Mouse (Mus musculus) natural killer cell, adult 2 months (primary cell): Measurements from ENCODE around the gene Tmigd3.
A peak's percentile ranks its signal among the peaks of the same experiment; 100 is the strongest.

Experiments used
- DNase-seq, 2 experiments: peaks; one replicate each; pipeline ENCODE4 v3.0.0; 2022; ENCODE audit warnings: low spot score in 2 of 2

Tmigd3 gene

DNA sequence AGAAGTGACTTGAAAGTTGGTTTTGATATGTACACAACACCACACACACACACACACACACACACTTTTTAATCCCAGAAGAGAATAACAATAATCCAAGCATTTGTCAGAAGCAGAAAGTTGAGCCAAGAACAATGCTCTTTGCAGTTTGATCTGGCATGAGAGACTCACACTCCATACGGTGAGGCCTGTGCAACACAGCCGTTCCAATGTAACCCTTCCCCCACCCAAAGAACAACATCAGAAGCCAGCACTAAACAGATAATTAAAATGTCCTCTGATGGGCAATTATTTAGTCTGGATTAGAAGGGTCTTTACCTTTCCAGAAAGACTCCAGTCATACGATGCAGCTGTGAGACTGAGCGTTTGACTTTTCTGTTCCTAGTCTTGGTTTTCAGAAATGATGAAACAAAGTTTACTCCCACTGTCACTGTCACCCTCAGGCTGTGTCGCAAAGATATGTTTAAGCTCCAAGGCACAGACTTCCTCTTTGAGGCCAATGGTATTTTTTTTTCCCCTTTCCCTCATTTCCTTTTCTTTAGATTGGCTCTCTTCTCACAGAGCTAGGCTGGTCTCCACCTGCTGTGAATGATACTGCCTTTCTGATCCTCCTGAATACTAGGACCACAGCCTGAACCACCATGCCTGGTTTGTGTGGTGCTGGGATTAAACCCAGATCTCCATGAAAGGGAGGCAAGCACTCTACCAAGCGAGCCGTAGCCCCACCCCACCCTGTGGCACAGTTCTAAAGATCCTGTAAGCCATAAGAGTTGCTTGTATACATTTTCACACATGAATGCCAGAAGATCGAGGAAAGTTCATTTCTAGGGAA is 61.8 kb downstream of the Tmigd3 start, which contains the start of gene I830077J02Rik:
Gene I830077J02Rik, minus strand, starts transcription at position 425 of the 832 bp plus-strand sequence.
- DNase-seq: no peak

GRCm38 (mm10) chr3:105933926-105934325 is 63.2 kb downstream of the Tmigd3 start:
- DNase-seq: no peak

- no peak for DNase-seq
These were observed 64.3 kb downstream of the Tmigd3 start for GRCm38 (mm10) chr3:105935033-105935432.

DNA sequence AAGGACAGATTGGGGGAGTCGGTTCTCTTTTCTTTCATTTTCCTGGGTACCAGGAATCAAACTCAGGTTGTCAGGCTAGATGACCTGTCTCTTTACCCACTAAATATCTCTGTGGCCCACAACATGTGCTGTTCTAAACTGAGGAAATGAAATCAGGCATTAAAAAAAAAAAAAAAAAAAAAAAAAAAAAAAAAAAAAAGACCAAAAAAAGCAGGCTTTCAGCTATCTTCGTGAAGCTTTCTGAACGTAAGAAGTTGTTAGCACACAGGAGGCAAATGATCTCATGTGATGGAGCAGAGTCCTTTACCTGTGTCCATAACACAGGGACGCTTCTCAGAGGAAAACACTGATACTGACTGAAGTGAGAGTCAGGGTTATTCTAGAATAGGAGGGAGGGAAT is 65.4 kb downstream of the Tmigd3 start:
- no peak for DNase-seq

DNA sequence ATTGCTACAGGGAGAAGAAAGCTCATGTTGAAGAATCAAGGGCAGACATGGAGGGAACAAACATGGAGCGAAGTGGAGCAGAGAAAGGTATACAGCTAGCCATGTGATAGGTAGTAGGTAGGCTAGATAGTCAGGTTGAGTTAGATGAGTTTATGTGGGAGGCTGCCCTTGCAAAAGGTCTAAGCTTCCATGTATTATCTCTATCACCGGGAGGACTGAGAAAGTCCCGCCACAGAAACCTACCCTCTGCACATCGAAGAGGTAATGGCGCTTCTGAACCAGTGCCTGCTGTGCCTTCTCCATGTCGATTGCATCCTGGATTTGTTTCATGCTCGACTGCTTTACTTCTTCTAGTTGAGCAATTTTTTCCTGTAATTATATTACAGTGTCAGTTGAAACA is 80.6 kb downstream of the Tmigd3 start:
- DNase-seq: no peak

- DNase-seq: no peak
These were observed 86.5 kb downstream of the Tmigd3 start for GRCm38 (mm10) chr3:105957235-105957634.

DNA sequence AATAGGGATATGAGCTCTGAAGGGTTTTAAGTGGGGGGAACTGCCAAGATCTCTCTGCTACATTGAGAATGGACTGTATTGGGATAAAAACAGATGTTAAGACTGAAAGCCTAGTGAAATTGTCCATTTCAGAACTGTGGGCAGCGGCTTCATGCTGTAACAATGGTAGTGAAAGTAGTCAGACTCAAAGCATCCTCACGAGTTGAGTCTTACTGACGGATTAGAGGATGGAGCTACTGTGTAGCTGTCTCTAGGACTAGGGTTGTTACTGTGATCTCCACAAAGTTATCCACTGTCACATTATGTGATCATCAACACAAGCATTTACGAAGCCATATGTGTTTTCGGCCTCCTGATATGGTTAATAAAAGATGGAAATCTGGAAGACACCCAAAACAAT is 87.5 kb downstream of the Tmigd3 start:
- DNase-seq: no peak

DNA sequence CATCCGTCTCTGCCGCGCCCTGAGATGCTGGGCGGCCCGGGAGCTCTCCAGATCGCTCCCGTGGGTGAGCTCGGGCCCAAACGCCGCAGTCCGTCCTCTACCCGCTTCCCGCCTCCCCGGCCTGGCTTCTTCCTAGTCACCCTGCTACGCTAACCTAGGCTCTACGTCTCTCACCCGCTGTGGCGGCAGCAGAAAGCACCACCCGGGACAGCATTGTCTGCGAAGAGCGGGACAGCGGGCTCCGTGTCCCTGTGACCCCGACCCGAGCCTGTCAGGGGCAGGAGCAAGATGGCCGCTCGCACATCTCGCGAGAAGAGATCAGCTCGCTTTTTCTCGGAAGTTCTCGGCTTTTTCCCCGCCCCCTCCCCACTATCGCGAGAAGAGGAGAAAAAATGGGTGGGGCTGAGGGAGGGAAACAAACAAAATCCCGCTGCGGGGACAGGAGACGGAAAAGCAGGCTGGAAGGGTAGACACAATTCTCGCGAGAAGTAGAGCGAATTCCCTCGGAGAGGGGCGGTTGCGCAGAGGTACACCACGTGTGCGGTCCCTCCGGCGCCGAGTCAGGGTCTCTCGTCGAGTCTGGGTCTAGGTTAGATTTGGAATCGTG is 88.4 kb downstream of the Tmigd3 start, which contains the start of gene Wdr77:
Gene Wdr77, plus strand, starts transcription at position 396 of the 607 bp plus-strand sequence.
- peak; percentile 96 to 97 for DNase-seq

- no peak for DNase-seq
These were observed 88.9 kb downstream of the Tmigd3 start for GRCm38 (mm10) chr3:105959585-105959984.

DNA sequence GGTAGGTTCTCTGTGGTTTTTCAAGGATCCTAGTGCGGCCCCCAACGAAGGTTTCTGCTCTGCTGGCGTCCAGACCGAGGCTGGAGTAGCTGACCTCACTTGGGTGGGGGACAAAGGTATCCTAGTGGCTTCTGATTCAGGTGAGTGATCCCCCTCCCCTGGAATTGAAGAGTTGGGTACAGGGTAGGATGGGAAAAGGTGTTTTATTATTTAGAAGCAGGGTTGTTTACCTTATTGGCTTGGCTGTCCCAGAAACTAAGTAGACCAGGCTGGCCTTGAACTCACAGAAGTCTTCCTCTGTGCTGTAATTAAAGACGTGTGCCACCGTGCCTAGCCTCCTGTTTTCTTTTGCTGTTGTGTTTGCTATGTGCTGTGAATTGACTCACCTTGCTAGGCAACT is 89.3 kb downstream of the Tmigd3 start, which contains the start of gene Atp5f1:
Gene Atp5f1, minus strand, starts transcription at position 101 of the 400 bp plus-strand sequence.
- no peak for DNase-seq

DNA sequence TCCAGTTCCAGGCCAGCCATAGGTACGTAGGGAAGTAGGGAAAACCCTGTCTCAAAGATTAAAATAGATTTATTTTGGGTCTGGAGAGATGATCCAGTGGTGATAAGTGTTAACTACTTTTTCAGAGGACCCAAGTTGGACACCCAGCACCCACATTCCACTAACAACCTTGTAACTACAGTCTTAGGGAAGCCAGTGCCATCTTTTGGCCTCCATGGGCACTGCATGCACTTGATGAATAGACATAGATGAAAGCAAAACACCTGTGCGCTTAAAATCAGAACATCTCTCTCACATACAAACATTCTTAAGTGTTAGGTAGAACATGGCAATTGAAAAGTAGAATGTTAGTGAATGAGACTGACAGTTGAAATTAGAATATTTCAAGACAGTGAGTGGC is 90.0 kb downstream of the Tmigd3 start:
- peak in 1 of 2 experiments; percentile 6 for DNase-seq

DNA sequence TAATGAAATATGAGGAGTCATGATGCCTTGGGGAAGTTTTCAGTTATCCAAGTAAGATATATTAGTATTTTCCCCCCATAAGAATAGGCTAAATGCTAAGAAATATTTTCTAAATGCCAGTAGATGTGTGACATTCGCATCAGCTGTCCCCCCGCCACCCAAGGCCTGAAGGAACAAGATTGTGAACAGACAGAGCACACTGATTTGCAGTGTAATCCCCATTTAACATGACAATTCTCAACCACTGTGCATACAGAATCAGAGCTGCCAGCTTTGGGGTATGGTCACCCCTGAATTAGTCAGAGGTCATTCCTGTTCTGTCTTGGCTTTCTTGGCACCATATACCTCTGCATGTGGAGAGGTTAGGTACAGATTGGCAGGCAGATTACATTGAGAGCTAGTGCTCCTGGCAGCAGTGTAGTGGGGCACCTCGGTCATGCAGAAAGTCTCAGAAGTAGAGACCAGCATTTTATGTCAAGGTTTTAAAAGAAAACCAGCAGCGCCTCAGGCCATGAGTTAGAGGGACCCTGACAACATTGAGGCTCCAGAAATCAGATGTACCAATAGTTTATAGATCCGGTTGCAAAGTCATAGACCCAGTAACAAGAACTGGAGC is 101.2 kb downstream of the Tmigd3 start:
- DNase-seq: no peak

- no peak for DNase-seq
These were observed 102.7 kb downstream of the Tmigd3 start, which contains the start of gene Ovgp1 for GRCm38 (mm10) chr3:105973411-105973810. Gene Ovgp1 (plus strand): TSS chr3:105973711.
